Mouse (Mus musculus) lung, postnatal 4 days (tissue): Measurements from ENCODE around the gene Coq5.
"Not testable (repeated sequence)": the region's sequence is repeated elsewhere in the genome, so short reads cannot be mapped to it uniquely, and the experiment has no call there.

Experiments
- DNase-seq, 2 experiments: peaks; one replicate each; pipeline ENCODE4 v3.0.0; 2021

Gene Coq5

GRCm38 (mm10) chr5:115267469-115268045 is 11.9 kb upstream of the Coq5 start:
- no peak for DNase-seq

GRCm38 (mm10) chr5:115268266-115268665 is 11.2 kb upstream of the Coq5 start:
- DNase-seq, result no peak

- no peak for DNase-seq
Observed at GRCm38 (mm10) chr5:115269969-115270368, 9.5 kb upstream of the Coq5 start.

GRCm38 (mm10) chr5:115271931-115272811 is 7.3 kb upstream of the Coq5 start:
- peak; percentile 16 to 58 for DNase-seq

GRCm38 (mm10) chr5:115272812-115273548 is 6.5 kb upstream of the Coq5 start, which contains the start of gene Rnf10:
Gene Rnf10 (minus strand): TSS chr5:115272898.
- DNase-seq, result peak; percentile 96 to 99

GRCm38 (mm10) chr5:115273549-115274135 is 5.8 kb upstream of the Coq5 start:
- no peak for DNase-seq

GRCm38 (mm10) chr5:115274353-115274752 is 5.1 kb upstream of the Coq5 start:
- no peak for DNase-seq

- no peak for DNase-seq
Observed at GRCm38 (mm10) chr5:115274771-115275170, 4.7 kb upstream of the Coq5 start.

GRCm38 (mm10) chr5:115275998-115276397 is 3.5 kb upstream of the Coq5 start:
- DNase-seq, result peak in 1 of 2 experiments; percentile 44

- DNase-seq, result no peak
Observed at GRCm38 (mm10) chr5:115278053-115278452, 1.4 kb upstream of the Coq5 start.

GRCm38 (mm10) chr5:115278785-115279184 is 681 bp upstream of the Coq5 start:
- DNase-seq, result no peak

- DNase-seq, result no peak
Observed at GRCm38 (mm10) chr5:115280050-115280687, 703 bp downstream of the Coq5 start.

GRCm38 (mm10) chr5:115284735-115285134 is 5.3 kb downstream of the Coq5 start:
- no peak for DNase-seq

- peak in 1 of 2 experiments; percentile 32 for DNase-seq
Observed at GRCm38 (mm10) chr5:115294173-115294572, 14.7 kb downstream of the Coq5 start.

GRCm38 (mm10) chr5:115296347-115296746 is 16.9 kb downstream of the Coq5 start:
- no peak for DNase-seq

GRCm38 (mm10) chr5:115300035-115300744 is 20.7 kb downstream of the Coq5 start:
- DNase-seq, result peak; percentile 77

GRCm38 (mm10) chr5:115300792-115301614 is 21.5 kb downstream of the Coq5 start, which contains the start of gene Dynll1:
Gene Dynll1 (minus strand): TSS chr5:115300999.
- DNase-seq, result peak; percentile 99 to 100

- no peak for DNase-seq
Observed at GRCm38 (mm10) chr5:115301615-115302014, 22.1 kb downstream of the Coq5 start.

GRCm38 (mm10) chr5:115302190-115302589 is 22.7 kb downstream of the Coq5 start:
- DNase-seq, result not testable (repeated sequence)

GRCm38 (mm10) chr5:115312354-115312753 is 32.9 kb downstream of the Coq5 start:
- DNase-seq, result no peak
